Mouse (Mus musculus) midbrain, postnatal 0 days (tissue): Measurements from ENCODE around the gene Gse1. TPM values are rescaled to one million over a fixed set of nuclear protein-coding genes. Genes with fewer than 3 reads are reported as not detected.

Experiments used
- ATAC-seq: fragments of 200-750 bp; cut with Nextera tagmentation; 2 replicates; pipeline ENCODE4 v1.8.0; 2017; ENCODE audit warnings: moderate number of reproducible peaks, mild to moderate bottlenecking, moderate TSS enrichment, moderate library complexity; ENCODE audit not compliant: low FRiP score
- DNase-seq: peaks from one replicate; pipeline ENCODE4 v3.0.0-alpha.2; 2015; ENCODE audit warnings: low spot score
- H3K27ac ChIP-seq: fragments of 300-500 bp; sonication (generic); 2 replicates; pipeline ENCODE4 v1.5.1; 2014; ENCODE audit warnings: low read depth, mild to moderate bottlenecking, low read length, mixed read lengths
- H3K27me3 ChIP-seq: fragments of 300-500 bp; sonication (generic); 2 replicates; pipeline ENCODE4 v1.6.1; 2014; ENCODE audit warnings: low read length, control low read depth, mixed read lengths; ENCODE audit not compliant: insufficient read depth
- H3K36me3 ChIP-seq: fragments of 300-500 bp; sonication (generic); 2 replicates; pipeline ENCODE4 v1.6.1; 2014; ENCODE audit warnings: low read length, control low read depth, mixed read lengths; ENCODE audit not compliant: insufficient read depth
- H3K4me1 ChIP-seq: fragments of 300-500 bp; sonication (generic); 2 replicates; pipeline ENCODE4 v1.6.1; 2014; ENCODE audit warnings: mild to moderate bottlenecking, control low read depth, antibody characterized with exemption, low read length, mixed read lengths; ENCODE audit not compliant: insufficient read depth
- H3K4me2 ChIP-seq: fragments of 300-500 bp; sonication (generic); 2 replicates; pipeline ENCODE4 v1.6.1; 2014; ENCODE audit warnings: low read depth, mild to moderate bottlenecking, low read length, mixed read lengths; ENCODE audit not compliant: poor library complexity, severe bottlenecking
- H3K4me3 ChIP-seq: fragments of 300-500 bp; sonication (generic); 2 replicates; pipeline ENCODE4 v1.5.1; 2014; ENCODE audit warnings: low read depth, mild to moderate bottlenecking, low read length, moderate library complexity
- H3K9ac ChIP-seq: fragments of 300-500 bp; sonication (generic); replicated peaks from 2 replicates; pipeline ENCODE4 v1.6.1; 2014; ENCODE audit warnings: mild to moderate bottlenecking, low read length, moderate library complexity, mixed read lengths; ENCODE audit not compliant: poor library complexity, severe bottlenecking
- H3K9me3 ChIP-seq: fragments of 300-500 bp; sonication (generic); 2 replicates; pipeline ENCODE4 v1.6.1; 2016; ENCODE audit warnings: low read length, control low read depth
- CTCF ChIP-seq: IDR thresholded peaks from 2 replicates; pipeline ENCODE4 v1.5.1; 2016; ENCODE audit warnings: antibody characterized with exemption, mild to moderate bottlenecking
- WGBS: fragments of 180-500 bp; shearing (Covaris S2); extraction: QIAGEN DNeasy Blood & Tissue Kit; methylation state at CpG from one replicate; pipeline ENCODE4 v1.1.7; 2014; 5-methylcytosine and 5-hydroxymethylcytosine counted together
- polyA plus RNA-seq: library from polyadenylated mRNA; unstranded; fragments of >200 nt; fragmentation: Nextera tagmentation; extraction: Ambion mirVana; gene quantifications from 2 replicates; pipeline ENCODE4 v1.2.1, GENCODE M21; 2015
- total RNA-seq: library from RNA; depleted of rRNA; stranded (reverse); fragments of >200 nt; gene quantifications from 2 replicates; pipeline ENCODE4 v1.2.3, GENCODE M21; 2014

Gene Gse1
- total and polyA plus RNA-seq, 2 experiments from 2014 or later = 12.4 to 51.3 TPM

DNA sequence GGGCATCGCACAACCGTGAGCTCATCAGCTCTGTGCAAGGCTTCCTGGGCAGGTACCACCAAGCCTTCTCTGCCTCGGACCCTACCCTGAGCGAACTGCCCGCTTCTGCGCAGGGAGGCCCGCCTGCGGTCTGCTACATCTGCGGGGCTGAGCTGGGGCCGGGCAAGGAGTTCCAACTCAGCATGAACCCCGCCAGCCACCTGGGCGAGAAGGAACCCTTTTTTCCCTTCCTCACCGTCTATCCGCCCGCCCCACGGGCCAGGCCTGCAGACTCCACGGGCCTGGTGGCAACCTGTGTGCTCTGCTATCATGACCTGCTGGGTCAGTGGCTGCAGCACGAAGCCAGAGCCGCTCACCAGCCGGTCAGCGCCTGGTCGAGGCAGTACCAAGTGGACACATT is 1.8 kb downstream of the Gse1 start:
- no peaks in the 10 kb centered on the region for H3K9me3 ChIP-seq
- H3K4me1 ChIP-seq = peaks cover 32% of the 10 kb centered on the region
- no peak for TF ChIP-seq CTCF
- ATAC-seq = no peak
- H3K9ac ChIP-seq = peak overlapping the region; percentile 75; the same call in 1 of the 2 replicates
- no peak for DNase-seq
- H3K27me3 ChIP-seq = peaks cover 9% of the 10 kb centered on the region
- WGBS = 16% methylated on average over 20 of the region's 22 CpGs
- H3K4me2 ChIP-seq = peak overlapping the region; percentile 89
- no peaks in the 10 kb centered on the region for H3K36me3 ChIP-seq
- peak overlapping the region; percentile 61 for H3K4me3 ChIP-seq
- no peak overlapping the region for H3K27ac ChIP-seq

DNA sequence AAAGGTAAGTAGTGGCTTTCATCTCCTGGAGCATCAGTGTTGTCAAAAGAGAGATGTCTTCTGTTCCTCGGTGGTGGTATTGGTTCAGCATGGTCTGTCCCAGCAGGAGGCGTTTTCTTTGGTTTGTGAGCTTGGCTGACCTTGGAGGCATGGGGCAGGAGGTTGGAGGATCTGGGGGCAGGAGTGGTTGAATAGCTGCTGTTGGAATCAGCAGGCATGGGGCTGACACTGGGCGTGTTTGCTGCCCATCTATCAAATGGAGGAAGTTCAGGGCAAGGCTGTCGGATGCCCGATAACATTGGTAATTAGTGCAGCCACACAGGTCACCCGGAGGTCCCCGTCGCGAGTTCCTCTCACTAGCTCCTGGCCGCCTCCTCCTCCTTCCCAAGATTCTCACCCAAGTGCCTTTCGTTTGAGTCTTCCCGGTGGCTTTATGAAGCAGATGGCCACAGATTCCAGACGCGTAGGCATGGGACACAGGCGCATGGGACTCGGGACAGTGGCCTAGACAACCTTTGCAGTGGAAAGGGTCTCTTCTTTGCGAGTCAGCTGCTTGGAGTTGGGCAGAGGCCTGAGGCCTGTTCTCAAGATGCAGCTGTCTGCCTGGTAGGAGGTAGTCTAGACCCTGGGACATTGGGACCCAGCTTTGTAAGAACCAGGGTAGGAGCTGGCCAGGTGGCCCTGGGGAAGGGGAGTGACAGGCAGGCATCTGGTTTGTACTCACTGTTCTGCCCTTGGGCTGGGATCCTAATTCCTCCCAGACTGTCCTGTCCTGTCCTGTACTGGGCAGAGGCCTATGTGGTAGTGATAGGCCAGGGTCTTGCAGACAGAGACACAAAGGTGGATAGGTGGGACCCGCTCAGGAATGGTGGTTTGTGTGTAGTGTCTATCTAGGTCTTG is 2.7 kb downstream of the Gse1 start:
- peak overlapping the region; percentile 61 for H3K4me3 ChIP-seq
- no peak for TF ChIP-seq CTCF
- no peaks in the 10 kb centered on the region for H3K9me3 ChIP-seq
- ATAC-seq = no peak
- peak overlapping the region; percentile 75 for H3K9ac ChIP-seq
- no peak for DNase-seq
- 44% methylated on average over 18 of the region's 18 CpGs for WGBS
- H3K27ac ChIP-seq = no peak overlapping the region
- H3K4me2 ChIP-seq = peak overlapping the region; percentile 89
- H3K4me1 ChIP-seq = peaks cover 32% of the 10 kb centered on the region
- H3K27me3 ChIP-seq = peaks cover 9% of the 10 kb centered on the region
- no peaks in the 10 kb centered on the region for H3K36me3 ChIP-seq

DNA sequence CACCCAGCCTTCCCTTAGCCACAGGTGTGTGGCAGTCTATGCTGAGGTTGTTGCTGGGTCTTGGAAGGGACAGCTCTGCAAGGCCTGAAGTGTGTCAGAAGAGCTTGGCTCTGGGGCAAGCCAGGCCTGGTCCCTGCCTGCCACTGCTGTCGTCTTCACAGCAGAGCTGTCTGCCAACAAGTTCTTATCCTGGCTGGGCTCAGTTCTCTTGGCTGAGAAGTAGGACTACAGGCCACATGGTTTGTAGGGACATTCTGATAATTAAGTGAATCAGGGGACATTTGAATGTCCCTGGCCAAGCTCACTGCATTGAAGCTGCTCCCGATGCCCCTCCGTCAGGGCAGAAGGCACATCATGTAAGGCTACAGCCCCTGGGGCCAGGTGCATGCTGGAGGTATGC is 3.6 kb downstream of the Gse1 start:
- ATAC-seq = no peak
- peak; percentile 67 for DNase-seq
- Histone ChIP-seq H3K4me1 (peaks cover 32% of the 10 kb centered on the region), H3K9me3 (no peaks in the 10 kb centered on the region), H3K27me3 (peaks cover 9% of the 10 kb centered on the region), H3K9ac (no peak overlapping the region), H3K4me2 (peak overlapping the region; percentile 89), H3K36me3 (no peaks in the 10 kb centered on the region), H3K27ac (no peak overlapping the region), H3K4me3 (no peak overlapping the region)
- WGBS = 66% methylated on average over 3 of the region's 3 CpGs
- no peak for TF ChIP-seq CTCF

DNA sequence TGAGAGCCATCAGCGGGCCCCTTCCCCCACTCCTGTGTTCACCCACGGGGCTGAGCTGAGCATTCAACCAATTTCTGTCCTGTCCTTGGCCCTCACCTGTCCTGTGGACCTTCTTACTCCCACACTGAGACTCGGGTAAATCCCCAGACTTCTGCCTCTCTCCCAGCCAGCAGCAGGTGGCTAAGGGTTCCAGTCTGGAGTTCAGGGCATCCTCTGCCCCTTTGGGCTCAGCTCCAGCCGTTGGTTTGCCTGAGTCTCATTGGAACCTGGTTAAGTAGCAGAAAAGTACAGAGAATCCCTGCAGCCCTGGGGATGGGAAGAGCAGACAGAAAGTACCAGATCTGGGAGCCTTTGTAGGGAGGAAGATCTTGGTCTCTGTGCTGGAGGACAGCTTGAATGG is 4.1 kb downstream of the Gse1 start:
- H3K4me3 ChIP-seq = peak overlapping the region; percentile 8; the same call in 1 of the 2 replicates
- H3K27me3 ChIP-seq = peaks cover 9% of the 10 kb centered on the region
- ATAC-seq = no peak
- H3K27ac ChIP-seq = no peak overlapping the region
- H3K9ac ChIP-seq = no peak overlapping the region
- WGBS = 45% methylated on average over 4 of the region's 4 CpGs
- H3K36me3 ChIP-seq = no peaks in the 10 kb centered on the region
- no peaks in the 10 kb centered on the region for H3K9me3 ChIP-seq
- peak overlapping the region; percentile 89 for H3K4me2 ChIP-seq
- DNase-seq = no peak
- H3K4me1 ChIP-seq = peaks cover 32% of the 10 kb centered on the region
- no peak for TF ChIP-seq CTCF

DNA sequence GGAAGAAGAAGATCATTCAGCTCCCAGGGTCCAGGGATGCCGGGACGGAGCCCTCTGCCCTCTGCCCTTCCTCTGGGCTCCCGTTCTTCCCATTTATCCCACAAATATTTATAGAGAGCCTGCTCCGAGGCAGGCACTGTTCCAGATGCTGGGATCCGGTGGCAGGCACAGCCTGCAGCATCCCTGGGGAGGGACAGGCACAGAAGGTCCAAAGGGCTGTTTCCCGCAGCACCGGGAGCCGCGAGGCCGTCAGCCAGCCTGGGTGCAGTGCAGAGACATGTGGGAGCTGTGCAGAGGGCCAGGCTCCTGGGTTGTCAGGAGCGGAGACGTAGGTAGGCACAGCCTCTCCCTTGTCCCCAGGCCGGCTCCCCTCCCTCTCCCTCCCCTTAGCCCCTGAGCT is 4.7 kb downstream of the Gse1 start:
- no peak for ATAC-seq
- 21% methylated on average over 13 of the region's 13 CpGs for WGBS

DNA sequence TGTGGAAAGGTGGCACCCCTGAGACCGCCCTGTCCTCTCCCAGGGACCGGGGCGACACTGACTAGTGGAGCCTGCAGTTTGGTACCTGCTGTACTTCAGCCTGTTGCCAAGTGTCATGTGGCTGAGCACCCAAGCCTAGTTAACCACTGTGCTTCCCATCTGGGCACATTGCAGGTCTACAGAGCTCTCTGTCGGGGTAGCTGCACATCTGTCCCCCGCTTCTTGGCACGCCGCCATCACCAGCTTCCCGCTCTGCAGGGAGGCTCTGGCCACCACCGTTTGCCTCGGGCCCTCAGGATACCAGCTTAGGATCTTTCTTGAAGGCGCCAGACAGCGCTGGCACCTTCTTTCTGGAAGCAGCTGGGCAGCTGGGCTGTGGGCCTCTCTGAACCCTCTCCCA is 6.2 kb downstream of the Gse1 start:
- Histone ChIP-seq H3K4me3 (no peak overlapping the region), H3K27me3 (peaks cover 9% of the 10 kb centered on the region), H3K9me3 (no peaks in the 10 kb centered on the region), H3K4me2 (no peak overlapping the region), H3K9ac (no peak overlapping the region), H3K4me1 (peaks cover 28% of the 10 kb centered on the region), H3K27ac (no peak overlapping the region), H3K36me3 (no peaks in the 10 kb centered on the region)
- no peak for ATAC-seq
- WGBS = 49% methylated on average over 12 of the region's 12 CpGs
- TF ChIP-seq CTCF = no peak
- DNase-seq = no peak

More for the DNA sequence above, 4.7 kb downstream of the Gse1 start:
- no peak overlapping the region for H3K27ac ChIP-seq
- no peak for TF ChIP-seq CTCF
- H3K36me3 ChIP-seq = no peaks in the 10 kb centered on the region
- peak overlapping the region; percentile 8 for H3K4me3 ChIP-seq
- no peaks in the 10 kb centered on the region for H3K9me3 ChIP-seq
- H3K27me3 ChIP-seq = peaks cover 9% of the 10 kb centered on the region
- no peak for DNase-seq
- peak overlapping the region; percentile 89 for H3K4me2 ChIP-seq
- no peak overlapping the region; the same call in 1 of the 2 replicates for H3K9ac ChIP-seq
- peaks cover 32% of the 10 kb centered on the region for H3K4me1 ChIP-seq
